Mouse (Mus musculus) megakaryocyte, embryonic 14.5 days (primary cell): ENCODE measurements at regions not wholly inside any gene's neighbourhood (a gene's known extent, or its start where the extent isn't known, plus 50 kb on each side); places are given as distances from the start of the nearest gene placed in this dataset.

Source experiments
- FLI1 ChIP-seq: IDR thresholded peaks from 2 replicates; pipeline ENCODE4 v1.6.1; 2012; ENCODE audit warnings: low read length, inconsistent platforms, mixed read lengths
- GATA1 ChIP-seq: IDR thresholded peaks from 3 replicates; pipeline ENCODE4 v1.6.1; 2012; ENCODE audit warnings: mixed read lengths, low read length, inconsistent platforms, borderline replicate concordance

DNA sequence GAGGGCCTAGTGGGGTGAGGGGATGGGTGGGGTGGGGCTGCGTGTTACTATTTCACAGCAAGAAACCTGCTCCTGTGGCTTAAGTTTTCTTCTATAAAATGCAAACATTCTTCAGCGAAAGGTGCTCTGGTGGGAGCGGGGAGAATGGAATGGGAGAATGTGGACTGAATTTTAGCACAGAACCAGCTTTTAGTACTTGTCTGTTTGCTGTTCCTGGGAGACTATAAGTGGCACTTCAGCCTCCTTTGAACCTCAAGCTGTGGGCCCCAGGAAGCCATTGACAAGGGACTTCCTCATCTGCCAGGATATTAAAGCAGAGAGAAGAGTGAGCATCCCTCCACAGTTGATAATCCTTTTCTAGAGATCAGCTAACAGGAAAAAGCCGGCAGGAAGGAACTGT, 580.2 kb downstream of the Zfp706 start:
- no peak for TF ChIP-seq GATA1
- no peak for TF ChIP-seq FLI1
